Mouse (Mus musculus): ENCODE data around the gene Colq.

The Colq gene

GRCm38 (mm10) chr14:31574903-31575665, 16.1 kb downstream of the Colq start:
- no peak for DNase-seq (ENCODE audit: low spot score in 2 of 2)

DNA sequence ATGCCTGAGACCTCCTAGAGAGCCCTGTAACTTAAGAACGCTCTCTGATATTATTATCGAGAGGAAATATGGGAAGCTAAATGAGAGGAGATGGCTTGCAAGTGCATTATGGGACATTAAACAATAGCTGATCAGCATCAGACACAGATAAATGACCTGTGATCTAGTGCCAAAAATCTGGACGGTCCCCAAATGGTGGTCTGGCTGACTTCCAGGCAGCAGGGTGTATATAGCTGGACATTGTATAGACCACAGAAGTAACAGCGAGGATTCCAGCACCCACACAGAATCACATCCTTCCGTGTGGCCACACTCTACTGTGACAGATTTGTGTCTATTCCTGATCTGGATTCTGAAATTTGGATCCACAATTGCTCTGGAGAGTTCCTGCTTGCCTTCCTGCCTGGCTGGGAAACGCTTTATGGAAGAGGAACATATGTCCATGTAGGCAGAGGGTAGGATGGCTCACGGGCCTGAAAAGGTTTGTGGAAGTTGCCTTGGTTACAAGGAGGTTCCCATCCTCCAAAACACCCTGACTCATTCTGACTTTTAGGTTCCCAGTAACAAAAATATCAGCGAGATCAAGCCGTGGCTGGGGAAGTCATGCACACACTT, 18.5 kb downstream of the Colq start:
- peak; percentile 52 to 81 for DNase-seq (ENCODE audit: low spot score in 2 of 2)

GRCm38 (mm10) chr14:31571419-31571818, 19.7 kb downstream of the Colq start:
- DNase-seq (ENCODE audit: low spot score in 2 of 2), result no peak

DNA sequence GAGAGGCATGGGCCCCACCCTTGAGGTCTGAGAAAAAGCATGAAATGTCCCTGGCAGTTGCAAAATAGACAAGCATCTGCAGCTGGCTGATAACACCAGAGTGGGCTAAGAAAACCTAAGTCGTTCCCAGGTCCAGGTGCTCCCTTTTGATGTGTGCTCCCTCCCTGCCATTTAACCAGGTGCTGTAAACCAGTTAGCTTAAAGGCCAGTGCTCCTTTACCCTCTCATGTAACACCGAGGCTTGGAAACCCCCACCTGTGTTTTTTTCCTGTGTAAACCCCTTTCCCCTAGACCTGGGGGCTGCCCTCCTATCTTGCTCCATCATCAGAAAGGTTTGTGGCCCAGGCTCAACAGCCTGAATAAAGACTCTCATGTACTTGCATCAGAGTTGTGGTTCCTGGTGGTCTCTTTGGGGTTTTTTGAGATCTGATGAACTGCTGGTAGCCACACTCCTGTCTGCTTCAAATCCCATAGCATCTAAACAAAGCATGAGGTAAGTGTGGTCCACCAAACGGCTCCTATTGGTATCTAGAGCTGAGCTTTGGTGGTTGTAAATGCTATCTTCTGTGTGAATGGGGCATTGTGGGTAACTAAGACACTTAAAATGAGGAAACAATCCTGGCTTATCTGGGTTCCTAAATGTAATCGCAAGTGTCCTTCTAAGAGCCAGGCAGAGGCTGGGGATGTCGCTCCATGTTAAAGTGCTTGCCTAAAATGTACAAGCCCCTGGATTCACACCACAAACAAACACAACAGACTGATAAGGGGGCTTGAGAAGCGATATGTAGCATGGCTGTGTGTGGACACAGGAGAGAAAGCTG, 20.8 kb downstream of the Colq start:
- DNase-seq (ENCODE audit: low spot score in 2 of 2), result no peak

GRCm38 (mm10) chr14:31569151-31569631, 22.0 kb downstream of the Colq start:
- no peak for DNase-seq (ENCODE audit: low spot score in 2 of 2)

DNA sequence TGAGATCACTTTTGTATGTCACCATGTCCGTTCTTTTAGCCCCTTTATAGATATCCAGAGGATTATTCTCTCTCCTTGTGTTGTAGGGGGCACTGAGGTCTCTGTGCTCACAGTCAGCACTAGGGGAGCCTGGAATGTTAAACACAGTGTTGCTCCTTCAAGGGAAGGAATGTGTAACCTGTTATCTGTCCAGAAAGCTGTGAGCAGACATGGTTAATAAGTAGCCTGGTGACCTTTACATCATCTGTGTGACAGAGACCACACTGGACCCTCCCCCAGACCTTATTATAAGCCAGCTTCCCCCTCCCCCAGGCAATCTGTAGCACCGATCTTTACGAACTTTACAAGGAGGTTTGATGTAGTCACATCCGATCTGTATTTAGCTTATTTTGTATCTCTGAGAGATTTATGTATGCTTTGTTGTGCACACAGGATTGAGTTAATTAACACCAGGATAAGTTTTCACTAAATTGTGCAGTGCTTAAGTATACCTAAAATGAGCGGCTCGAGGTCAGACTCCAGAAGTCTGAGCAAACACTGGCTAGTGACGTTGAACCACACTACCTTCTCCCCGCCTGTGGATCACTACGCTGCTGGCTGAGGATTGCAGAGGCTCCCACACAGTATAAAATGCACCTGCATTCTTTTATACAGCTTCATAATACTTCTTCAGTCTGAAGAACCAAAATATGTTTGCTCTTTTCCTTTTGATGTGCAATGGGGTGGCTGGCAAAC, 25.5 kb downstream of the Colq start:
- DNase-seq (ENCODE audit: low spot score in 2 of 2), result no peak

DNA sequence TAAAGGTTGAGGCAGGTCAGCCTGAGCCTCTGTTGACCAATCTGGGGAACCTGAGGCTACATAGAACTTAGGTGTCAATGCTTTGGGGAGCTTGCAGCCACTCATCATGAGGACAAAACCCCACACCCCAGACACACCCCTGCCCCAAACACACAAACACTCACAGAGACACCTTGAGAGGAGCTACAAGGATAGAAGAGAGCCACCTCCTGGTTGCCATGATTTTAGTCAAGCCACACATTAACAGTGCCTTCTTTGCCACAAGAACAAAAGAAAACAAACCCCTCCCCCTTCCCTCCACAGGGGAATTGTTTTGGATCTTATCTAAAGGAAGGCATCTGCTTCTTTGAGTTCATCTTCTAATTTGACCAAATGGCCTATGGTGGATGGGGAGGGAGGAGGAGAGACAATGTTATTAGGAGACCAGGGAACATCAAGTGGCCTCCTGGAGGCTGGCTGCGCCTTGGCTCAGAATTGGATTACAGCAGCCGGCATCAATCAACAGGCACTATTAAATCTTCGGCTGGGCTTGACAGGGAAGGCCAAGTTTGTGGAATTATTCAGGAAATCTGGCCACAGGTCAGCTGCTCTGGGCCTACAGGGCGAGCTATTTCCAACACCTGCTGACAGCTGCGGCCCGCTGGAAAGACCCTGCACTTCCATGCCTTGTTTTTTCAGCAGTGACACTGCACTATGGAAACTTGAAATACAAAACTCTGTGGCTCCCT, 26.5 kb downstream of the Colq start:
- no peak for DNase-seq (ENCODE audit: low spot score in 2 of 2)

DNA sequence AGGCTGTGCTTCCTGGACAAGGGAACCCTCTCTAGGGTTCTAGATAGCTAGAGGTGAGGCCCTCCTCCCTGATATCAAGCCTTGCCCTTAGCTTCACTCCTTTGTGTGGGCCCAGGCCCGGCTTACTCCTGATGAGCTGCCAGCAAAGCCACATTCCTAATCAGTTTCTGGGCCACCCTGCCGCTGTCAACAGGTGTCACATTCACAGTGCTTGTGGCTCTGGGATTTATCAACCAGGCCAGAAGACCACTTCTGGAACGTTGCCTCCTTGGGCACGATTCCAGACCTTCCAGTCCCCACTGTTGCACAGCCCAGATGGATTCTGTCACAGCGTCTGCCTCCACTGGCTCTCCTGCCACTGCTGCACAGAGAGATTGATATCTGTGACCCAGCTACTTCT, 30.3 kb downstream of the Colq start:
- DNase-seq (ENCODE audit: low spot score in 2 of 2), result no peak

GRCm38 (mm10) chr14:31559216-31559615, 31.9 kb downstream of the Colq start:
- DNase-seq (ENCODE audit: low spot score in 2 of 2), result no peak

GRCm38 (mm10) chr14:31557784-31558183, 33.4 kb downstream of the Colq start:
- no peak for DNase-seq (ENCODE audit: low spot score in 2 of 2)

- no peak for DNase-seq (ENCODE audit: low spot score in 2 of 2)
Observed at GRCm38 (mm10) chr14:31557273-31557672, 33.9 kb downstream of the Colq start.

GRCm38 (mm10) chr14:31556526-31557260, 34.5 kb downstream of the Colq start:
- DNase-seq (ENCODE audit: low spot score in 2 of 2), result no peak

GRCm38 (mm10) chr14:31555963-31556434, 35.1 kb downstream of the Colq start:
- DNase-seq (ENCODE audit: low spot score in 2 of 2), result no peak

DNA sequence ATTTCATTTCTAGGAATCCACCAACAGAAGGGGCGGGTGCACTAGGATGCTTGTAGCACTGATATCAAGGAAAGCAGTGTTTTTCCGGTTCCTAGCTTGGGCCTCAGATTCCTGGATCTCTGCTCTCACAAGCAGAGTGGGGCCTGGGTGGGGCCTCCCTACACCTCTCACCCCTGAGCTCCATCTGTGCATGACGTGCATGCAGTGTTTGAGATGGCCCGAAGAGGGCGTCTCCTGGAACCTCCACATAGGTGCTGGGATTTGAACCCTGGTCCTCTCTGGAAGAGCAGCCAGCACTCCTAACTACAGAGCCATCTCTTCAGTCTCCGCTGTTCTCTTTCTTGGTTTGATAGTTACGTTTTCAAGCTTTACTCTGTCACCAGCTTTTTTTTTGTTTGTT, 36.1 kb downstream of the Colq start:
- DNase-seq (ENCODE audit: low spot score in 2 of 2), result no peak

GRCm38 (mm10) chr14:31543885-31544442, 47.2 kb downstream of the Colq start:
- no peak for DNase-seq (ENCODE audit: low spot score in 2 of 2)

GRCm38 (mm10) chr14:31537298-31537697, 53.8 kb downstream of the Colq start:
- no peak for DNase-seq (ENCODE audit: low spot score in 2 of 2)

DNA sequence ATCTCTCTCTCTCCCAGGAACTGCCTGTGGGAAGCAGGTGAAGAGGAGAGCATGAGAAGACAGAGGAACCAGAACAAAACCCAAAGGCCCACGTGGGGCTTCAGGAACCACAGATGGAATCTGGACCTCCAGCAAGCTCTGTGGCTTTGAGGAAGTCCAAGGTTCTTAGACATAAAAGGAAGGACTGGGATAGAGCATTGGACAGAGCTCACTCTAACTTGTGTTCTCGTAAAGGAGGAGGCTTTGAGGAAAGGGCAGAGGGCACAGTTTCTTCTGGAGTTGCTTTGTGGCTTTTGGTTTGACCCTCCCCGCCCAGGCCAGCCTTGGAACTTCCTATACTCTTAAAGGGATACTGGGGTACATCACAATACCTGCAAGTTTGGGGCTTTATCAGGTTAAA, 58.5 kb downstream of the Colq start:
- no peak for DNase-seq (ENCODE audit: low spot score in 2 of 2)

DNA sequence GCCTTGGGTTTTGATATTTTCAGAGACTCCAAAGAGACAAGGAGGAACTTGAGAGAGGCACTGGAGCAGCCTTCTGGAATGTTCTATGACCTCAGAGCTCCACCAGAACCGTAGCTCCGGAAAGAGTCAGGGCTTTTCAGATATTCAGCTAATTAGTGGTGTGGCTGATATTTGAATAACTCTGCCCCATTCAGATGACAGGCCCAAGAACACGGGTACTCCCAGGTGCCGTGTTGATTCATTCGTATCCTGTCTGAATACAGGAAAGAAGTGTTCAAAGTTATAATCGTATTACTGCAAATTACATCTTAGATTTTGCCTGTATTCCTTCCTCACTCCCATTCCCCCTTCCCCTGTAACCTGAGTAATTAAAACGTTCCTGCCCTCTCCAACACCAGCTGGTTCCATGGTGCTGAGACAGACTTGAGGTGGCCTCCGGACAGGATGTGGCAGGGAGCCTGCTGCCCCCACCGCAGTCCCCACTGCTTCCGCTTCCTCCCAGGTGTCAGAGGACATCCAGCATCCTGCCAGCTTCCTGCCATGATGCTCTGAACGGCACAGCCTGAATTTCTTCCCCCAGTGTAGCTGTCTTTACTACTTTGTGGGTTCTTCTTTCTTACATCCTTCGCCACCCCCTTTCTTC, 59.5 kb downstream of the Colq start:
- DNase-seq (ENCODE audit: low spot score in 2 of 2), result no peak

GRCm38 (mm10) chr14:31530847-31531246, 60.3 kb downstream of the Colq start:
- DNase-seq (ENCODE audit: low spot score in 2 of 2), result no peak

Data from left cerebral cortex, adult 9 months (tissue).